Mouse (Mus musculus) spleen, adult 2 months (tissue): ENCODE results near the gene Adamtsl3.

Experiments used
- CTCF ChIP-seq: fragments of 200-500 bp; IDR thresholded peaks from 2 replicates; pipeline ENCODE4 v1.5.1; 2011; ENCODE audit warnings: mild to moderate bottlenecking, inconsistent platforms; ENCODE audit not compliant: insufficient read depth, insufficient read length, insufficient replicate concordance; ENCODE audit errors: extremely low read depth
- POLR2A ChIP-seq: fragments of 200-500 bp; IDR thresholded peaks from 2 replicates; pipeline ENCODE4 v1.6.1; 2011; ENCODE audit warnings: low read depth, low read length, inconsistent platforms

DNA sequence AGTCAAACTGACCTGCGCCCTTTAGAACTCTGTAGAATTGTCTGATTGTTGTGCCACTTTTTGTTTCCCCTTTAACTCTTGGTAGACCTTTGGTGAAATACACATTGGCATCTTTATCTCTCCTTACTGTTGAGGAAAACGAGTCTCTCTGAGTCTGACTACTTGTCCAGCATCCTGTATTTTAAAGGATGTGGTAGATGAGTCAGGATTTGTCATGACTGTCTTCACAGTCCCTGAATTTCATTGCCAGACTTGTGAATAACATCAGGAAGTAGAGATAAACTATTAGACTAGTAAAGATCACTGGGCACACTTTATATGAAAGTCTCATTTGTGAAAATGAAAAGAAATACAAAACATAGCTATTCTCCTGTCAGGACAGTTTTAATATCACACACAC lies 128.9 kb downstream of the Adamtsl3 start:
- TF ChIP-seq CTCF (no peak), POLR2A (no peak)
